Mouse (Mus musculus): ENCODE measurements around the gene Srm.

The Srm gene

DNA sequence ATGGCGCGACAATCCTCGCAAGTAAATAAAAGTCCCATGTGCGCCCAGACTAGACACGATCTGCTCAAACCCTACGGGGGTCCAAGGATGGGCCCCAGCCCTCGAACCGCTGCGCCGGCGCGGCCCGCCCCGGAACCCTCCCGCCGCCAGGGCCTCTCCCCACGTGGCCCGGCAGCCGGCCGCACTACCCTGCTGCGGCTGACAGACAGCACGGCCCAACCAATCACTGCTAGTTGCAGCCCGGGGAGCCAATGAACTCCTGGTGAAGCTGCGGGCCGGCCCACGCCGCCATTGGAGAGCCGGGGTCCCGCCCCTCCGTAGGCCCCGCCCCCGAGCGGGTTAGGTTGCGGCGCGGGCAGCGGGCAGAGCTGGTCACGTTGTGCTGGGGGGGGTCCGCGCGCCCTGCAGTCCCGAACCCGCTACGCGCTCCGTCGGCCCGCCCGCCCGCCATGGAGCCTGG lies at the start of gene Srm:
Gene Srm (plus strand): TSS at position 333 of the 460 bp plus-strand sequence.
- peak; percentile 96 for DNase-seq (ENCODE audit: low read depth)

DNA sequence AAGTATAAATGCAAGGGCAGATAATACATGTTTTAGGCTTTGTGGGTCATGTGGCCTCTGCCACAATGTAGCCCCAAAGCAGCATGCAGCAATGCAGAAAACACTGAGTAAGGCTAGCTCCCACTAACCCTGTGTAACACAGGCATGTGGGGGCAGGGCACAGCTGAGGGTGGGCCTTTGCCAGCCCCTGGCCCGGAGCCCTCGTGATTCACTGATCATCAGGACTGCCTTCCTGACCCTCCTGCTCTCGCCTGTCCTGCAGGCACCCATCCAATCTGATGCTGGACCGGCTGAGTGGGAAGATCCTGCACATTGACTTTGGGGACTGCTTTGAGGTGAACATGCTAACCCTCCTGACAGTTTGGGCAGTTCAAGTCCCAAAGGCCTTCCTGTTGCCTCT lies 42.2 kb upstream of the Srm start:
- no peak for DNase-seq (ENCODE audit: low read depth)

DNA sequence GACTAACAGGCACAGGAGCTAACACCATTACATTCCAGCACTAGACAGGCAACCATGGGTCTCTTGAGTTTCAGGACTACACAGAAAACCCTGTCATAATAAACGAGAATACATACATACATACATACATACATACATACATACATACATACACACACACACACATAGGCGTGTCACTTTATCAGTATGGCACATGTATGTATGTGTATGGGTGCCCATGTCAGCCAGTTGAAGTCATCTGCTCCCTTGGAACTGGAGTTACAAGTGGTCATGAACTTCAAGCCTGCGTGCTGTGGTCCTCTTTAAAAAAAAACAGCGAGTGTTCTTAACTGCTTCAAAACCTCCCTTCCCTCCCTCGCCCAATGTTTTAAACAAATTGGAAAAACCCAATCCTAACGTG lies 33.5 kb upstream of the Srm start:
- DNase-seq (ENCODE audit: low read depth), result no peak

DNA sequence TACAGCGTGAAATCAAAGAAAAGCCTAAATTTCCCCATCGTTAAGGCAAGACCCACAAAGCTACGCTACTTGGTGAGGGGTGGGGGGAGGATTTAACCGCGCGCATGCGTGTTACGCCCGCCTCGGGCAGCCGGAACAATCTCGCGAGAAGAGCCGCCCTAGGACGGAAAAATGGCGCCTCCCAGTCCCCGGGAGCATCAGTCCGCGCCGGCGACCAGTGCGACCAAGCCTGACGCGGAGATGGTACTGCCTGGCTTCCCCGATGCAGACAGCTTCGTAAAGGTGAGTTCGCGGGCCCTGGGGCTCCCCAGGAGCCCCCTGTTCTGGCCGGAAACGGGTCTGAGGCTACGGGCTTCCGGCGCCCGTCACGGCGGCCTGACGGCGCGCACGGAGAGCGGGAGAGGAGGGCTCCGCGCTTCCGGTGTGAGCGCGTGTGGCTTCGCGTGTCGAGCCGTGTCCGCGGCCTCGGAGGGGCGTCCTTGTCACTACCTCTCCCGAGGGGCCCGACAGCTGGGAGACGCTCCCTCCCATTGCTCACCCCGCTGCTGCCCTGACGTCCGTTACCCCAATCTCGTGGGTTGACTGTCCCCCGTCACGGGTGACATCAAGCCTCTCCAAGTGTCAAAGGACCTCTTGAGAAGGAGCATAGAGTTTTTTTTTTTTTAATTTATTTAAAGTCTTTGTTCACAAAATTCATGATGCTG lies 32.9 kb upstream of the Srm start, which contains the start of gene Exosc10:
Gene Exosc10 (plus strand): TSS at position 133 of the 704 bp plus-strand sequence.
- peak; percentile 89 for DNase-seq (ENCODE audit: low read depth)

DNA sequence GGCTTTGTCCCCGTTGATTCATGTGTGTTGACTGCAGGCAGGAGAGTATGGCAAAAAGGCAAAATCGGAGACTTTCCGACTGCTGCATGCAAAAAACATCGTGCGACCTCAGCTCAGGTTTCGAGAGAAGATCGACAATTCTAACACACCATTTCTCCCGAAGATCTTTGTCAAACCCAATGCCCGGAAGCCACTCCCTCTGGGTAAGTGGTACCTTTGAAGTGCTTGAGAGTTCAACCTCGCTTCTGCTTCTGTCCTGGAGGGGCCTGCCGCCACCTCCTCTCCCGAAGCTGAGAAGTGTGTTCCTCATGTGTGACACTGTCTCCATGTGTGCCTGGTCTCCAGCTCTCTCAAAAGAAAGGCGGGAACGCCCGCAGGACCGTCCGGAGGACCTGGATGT lies 28.6 kb upstream of the Srm start:
- no peak for DNase-seq (ENCODE audit: low read depth)

DNA sequence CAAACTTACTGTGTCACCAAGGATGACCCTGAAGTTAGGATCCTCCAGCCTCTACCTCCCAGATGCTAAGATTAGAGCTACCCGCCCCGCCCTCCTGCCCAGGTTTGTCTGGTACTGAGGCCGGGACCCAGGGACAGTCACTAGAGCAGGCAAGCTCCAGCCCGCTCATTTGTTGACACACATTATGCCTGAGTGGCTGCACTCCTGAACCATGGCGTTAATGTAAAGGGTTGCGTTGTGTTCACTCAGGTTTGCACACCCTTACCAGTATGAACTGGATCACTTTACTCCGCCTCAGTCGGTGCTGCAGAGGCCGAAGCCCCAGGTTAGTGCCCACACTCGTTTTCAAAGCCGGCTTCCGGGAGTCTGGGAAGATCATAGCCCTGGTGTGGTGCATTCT lies 27.7 kb upstream of the Srm start:
- DNase-seq (ENCODE audit: low read depth), result no peak

DNA sequence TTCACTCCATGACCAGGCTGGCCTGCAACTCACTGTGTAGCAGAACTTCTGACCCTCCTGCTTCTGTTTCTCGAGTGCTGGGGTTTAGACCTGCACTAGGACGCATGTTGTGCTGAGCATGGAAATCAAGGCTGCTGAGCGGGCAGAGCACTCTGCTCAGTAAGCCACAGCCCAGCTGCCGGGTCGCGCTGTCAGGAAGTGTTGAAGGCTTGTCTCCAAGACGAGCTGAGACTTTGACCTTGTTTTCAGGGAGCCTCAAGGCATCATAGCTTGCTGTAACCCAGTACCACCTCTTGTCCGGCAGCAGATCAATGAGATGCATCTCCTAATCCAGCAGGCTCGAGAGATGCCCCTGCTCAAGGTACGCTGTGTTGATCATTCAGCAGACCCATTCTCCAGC lies 21.2 kb upstream of the Srm start:
- no peak for DNase-seq (ENCODE audit: low read depth)

DNA sequence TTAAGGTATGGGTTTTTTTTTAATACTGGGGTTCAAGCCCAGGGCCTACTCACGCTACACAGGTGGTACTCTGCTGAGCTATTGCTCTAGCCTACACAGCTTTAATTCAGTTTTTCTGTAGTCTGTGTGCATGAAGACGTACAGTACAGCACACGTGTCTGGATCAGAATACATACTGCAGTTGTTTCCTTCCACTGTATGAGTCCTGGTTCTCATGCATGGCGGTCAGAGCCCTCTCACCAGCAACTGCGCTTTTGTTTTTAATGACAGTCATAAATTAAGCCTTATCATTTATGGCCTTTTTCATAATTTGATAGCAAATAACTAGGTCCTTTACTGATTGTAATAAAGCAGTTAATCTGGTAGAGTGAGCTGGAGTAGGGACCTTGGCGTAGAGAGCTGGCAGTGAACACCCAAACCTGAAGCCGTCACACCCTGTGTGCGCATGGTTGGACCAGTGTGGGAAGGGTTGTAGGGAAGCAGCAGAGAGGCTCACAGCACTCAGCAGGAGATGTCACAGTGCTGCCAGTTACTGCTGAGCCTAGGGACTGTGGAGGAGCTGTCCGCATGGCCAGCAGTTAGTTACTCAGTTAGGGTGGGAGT lies 20.5 kb upstream of the Srm start:
- DNase-seq (ENCODE audit: low read depth), result no peak

DNA sequence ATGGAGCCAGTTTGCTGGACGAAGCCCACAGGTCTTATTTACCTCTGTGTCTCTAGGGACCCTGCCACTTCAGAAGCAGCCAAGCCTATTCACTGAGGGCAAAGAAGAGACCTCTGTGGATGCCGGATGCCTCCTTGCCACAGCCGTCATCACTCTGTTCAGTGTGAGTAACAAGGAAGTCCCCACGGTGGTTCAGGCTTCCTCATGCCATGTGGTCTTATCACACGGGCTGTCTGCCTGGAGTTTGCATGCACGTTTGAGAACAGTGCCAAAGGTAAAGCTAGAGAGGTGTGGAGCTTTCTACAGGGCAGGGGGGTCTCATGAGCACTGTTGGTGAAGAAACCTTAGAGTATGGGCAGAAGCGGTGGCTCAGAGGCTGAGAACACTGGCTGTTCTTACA lies 18.1 kb upstream of the Srm start:
- no peak for DNase-seq (ENCODE audit: low read depth)

DNA sequence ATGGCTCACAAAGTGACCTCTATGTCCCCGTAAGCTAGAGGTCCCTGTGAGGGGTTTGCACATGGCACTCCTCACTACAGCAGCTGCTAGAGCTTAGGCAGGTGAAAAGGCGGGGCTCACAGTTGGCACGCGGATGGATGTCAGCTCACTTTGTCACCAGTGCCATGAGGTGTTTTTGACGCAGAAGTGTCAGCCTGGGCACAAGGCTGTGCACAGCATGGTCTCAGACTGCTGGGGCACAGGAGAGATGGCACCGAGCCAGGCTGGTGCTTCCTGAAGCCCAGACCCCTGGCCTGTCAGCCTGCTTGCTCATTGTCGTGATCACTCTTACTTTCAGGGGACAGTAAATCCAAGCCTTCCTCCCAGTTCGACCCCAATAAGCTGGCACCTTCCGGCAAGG lies 10.5 kb upstream of the Srm start:
- no peak for DNase-seq (ENCODE audit: low read depth)

DNA sequence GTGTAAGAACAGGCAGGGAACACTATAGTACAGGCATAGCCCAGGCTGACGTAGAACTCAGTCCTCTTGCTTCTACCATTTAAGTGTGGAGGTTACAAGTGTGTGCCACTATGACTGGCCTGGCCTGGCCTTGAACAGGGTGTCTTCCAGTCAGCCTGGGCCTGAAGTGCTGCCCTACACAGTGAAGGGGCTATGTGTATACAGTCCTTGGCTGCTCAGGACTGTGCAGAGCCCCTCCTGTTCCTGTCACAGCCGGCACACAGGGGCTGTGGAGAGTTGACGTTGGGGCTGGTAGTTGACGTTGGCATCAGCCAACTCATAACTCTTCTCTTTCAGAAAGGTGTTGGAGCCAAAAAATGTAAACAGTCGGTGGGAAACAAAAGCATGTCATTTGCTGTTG lies 9.9 kb upstream of the Srm start:
- DNase-seq (ENCODE audit: low read depth), result no peak

DNA sequence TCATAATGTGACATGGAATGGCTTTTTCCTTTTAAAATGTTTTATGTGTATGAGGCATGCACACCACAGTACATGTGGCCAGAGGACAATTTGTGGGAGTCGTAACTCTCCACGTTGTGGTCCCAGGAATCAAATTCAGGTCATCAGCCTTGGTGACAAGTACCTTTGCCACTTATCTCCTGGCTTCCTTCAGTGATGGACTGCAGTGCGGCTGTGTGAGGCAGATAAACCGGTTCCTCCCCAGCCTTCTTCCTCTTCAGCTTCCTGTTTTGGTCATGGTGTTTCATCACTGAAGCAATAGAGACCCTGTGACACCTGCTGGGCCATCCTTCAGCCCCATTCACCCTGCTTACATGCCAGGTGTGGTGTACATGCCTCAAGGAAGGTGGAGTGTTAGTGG lies 8.0 kb upstream of the Srm start:
- DNase-seq (ENCODE audit: low read depth), result no peak

DNA sequence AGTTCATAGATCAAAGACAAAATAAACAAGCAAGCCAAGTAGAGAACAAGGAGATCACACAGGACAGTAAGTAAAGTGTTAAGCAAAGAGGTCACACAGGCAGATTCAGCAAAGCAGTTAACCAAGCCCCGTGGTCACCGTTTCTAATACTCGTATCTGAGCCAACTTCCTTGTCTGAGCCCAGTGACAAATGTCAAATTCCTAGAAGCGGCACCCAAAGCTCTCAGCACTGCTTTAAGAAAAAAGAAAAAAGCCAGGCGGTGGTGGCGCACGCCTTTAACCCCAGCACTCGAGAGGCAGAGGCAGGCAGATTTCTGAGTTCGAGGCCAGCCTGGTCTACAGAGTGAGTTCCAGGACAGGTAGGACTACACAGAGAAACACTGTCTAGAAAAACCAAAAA lies 4.7 kb upstream of the Srm start:
- DNase-seq (ENCODE audit: low read depth), result no peak

DNA sequence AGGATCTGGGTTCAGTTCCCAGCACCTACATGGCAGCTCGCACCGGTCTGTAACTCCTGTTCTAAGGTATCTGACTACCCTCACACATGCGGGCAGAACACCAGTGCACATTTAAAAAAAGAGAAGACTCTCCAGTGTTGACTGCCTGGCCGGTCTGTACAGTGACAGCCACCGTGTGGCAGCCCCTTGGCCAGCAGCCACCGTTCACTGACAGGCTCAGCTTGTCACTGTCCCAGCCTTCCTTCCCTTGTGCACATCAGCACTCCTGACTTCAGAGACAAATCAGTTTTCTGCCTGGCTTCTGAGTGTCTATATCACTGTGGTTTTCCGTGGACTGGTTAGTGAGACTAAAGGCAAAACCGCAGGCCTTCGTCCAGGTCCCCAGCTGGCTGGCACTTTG lies 2.5 kb upstream of the Srm start:
- no peak for DNase-seq (ENCODE audit: low read depth)

DNA sequence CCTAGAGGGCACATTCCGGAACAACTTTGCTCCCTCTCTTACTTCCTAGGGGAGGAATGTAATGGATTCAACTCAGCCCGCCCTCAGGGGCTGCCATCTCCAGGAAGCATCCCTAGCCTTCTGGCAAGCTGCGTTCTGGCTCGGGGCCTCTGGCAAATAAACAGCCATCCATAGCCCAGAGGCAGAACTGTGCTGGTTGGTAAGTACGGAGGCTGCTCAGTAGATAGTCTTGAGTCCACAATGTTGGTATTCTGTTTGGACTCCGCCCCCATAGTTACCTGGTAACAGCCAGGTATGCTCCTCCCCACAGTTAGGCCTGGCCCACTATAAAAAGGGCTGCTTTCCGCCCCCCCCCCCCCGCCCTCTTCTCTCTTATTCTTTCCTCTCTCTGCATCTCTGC lies 1.7 kb upstream of the Srm start:
- DNase-seq (ENCODE audit: low read depth), result no peak

DNA sequence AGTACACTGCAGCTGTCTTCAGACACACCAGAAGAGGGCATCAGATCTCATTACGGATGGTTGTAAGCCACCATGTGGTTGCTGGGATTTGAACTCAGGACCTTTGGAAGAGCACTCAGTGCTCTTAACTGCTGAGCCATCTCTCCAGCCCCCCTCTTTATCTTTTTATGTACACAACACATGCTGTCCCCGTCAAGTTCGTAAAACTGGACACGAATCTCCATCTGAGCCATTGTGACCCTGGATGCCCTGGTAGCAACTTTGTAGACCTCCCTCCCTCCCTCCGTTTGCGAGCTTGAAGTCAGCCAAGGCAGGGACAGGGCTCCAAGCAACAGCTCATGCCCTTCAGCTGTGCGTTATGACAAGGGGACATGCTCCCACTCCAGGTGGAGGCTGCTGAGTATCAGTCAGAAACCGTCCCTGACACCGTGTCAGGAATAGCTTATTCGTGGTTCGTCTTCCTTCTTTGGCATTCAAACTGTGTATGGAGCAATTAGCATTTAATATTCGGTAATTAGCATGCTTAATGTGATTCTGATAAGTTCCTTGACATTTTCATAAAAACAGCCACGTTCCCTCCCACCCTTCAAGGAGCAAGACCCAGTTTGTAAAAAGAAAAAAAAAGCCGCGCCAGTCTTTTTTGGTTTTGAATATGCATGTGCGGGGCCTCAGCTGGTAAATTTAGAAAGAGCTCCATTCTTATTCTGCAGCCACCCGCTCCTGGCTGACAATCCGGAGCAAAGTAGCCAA lies 707 bp upstream of the Srm start:
- DNase-seq (ENCODE audit: low read depth), result no peak

DNA sequence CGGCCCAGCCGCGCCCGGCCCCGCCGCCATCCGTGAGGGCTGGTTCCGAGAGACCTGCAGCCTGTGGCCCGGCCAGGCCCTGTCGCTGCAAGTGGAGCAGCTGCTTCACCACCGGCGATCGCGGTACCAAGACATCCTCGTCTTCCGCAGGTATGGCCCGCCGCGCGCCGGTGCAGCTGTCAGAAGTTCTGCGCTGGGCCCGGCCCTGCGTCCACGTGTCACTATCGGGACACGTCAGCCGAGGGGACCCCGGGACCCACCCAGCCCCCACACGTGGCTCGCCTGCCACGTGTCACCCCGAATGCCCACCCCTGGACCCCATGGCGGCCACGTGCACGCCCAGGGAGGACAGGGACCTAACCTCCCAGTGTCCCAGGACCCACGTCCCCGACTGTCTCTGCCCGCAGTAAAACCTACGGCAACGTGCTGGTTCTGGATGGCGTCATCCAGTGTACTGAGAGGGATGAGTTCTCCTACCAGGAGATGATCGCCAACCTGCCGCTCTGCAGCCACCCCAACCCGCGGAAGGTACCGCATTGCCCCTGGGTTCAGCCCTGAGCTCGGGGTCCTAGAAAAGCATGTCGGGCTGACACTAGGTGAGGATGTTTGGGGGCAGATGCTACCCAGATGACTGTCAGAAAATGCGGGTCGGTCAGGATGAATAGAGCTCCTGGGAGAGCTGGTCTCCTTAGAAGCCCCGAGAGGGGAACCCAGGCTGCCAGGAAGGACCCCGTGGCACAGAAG lies 506 bp downstream of the Srm start:
- DNase-seq (ENCODE audit: low read depth), result peak; percentile 43

DNA sequence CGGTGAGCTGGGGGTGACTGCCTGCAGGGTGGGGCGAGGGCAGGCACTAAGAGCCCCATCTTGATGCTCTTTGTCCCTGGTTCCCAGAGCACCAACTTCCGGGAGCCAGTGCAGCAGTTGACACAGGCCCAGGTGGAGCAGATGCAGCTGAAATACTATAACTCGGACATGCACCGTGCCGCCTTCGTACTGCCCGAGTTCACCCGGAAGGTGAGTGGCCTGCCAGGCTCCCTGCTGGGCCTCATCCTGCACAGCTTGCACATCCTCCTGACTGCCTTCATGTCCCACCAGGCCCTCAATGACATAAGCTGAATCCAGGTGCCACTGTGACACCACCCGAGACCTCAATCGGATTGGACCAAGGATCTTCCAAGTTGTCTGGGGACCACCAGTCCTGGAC lies 2.7 kb downstream of the Srm start:
- no peak for DNase-seq (ENCODE audit: low read depth)

DNA sequence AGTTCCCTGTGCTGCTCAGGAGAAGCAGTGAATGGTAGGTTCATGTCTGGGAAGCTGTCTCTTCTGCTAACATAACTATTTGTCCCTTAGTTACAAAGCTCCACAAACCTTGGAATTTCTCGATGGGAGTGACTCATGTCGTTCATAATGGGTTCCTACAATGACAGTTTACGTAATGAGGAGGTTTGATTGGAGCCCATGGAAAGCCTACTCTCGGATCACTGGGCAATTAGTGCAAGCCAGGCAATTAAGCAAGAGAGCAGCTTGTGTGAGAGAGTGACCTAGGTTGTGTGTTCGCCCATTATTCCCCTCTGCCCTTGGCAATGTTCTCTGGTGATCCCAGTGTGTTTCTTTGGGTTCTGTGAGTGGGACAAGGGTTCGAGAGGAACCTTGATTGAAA lies 4.6 kb downstream of the Srm start:
- no peak for DNase-seq (ENCODE audit: low read depth)

DNA sequence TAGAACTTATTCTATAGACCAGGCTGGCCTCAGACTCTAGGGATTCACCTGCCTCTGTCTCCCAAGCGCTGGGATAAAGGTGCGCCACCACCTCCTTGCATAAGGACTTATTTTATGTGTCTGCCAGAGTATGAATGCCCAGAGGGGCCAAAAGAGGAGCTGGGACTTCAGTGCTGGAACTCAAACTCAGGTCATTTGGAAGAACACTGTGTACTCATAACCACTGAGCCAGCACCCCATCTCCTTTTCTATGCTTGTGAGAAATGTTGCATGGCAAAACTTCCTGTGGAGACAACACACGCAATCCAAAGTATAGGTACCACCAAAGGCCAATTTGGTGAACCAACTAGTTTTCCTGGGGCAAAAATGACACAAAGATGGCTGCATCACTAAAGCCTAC lies 5.4 kb downstream of the Srm start:
- no peak for DNase-seq (ENCODE audit: low read depth)

DNA sequence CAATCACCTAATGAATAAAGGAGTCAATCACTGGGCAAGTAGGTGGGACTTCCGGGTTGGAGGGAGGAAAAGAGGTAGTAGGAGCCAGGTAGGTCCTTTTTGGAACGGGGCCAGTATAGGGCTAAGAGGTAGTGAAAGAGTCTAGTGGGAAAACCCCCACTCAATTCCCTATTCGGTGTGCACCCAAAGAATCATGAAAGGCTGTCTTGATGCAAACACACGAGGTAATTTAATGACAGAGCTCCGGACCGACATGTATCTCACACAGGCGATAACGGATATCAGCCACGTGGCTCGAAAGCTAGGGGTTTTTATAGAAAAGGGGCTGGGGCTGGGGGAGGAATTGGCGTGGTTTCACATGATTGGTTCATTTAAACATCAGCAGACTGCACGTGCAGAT lies 7.5 kb downstream of the Srm start:
- no peak for DNase-seq (ENCODE audit: low read depth)

DNA sequence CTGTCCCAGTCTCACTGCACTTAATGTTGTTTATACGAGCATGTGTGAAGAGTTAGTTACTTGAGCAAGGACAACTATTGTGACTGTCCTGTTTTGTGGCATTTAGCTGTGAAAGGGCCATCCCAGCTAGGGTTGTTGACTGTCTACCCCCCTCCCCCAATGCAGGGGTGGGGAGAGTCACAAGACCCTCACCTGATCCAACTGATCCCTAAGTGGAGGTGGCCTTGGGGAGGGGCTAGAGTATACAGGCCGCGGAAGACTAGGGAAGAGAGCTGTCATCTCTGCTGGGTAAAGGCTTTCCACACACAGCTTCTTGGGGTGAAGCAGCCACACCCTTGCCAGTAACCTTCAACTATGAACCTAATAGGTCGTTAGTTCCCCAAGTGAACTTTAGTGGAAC lies 9.0 kb downstream of the Srm start:
- DNase-seq (ENCODE audit: low read depth), result no peak

DNA sequence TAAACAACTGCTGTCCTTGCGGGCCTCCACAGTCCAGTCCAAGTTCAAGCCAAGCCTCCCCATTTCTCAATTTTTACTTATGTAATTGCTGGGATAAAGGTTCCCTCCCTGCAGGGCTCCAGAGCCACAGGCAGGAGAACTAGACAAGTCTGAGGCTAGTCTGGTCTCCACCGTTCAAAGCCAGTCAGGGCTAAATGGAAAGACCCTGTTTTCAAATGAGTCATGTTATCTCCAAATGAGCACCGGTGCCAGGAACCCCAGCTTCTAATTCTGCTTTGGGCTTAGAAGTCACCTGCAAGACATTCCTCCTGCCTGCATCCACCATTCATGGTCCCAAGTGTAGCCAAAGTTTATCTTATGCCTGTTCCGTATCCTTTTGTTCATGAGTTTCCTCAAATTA lies 10.6 kb downstream of the Srm start:
- no peak for DNase-seq (ENCODE audit: low read depth)
